Mouse (Mus musculus) CH12.LX (cell line): Measurements from ENCODE around the gene Bid. TPM values are rescaled to one million over a fixed set of nuclear protein-coding genes. Genes with fewer than 3 reads are reported as not detected.

Source experiments
- DNase-seq: peaks from one replicate; pipeline ENCODE4 v3.0.0-alpha.2; 2013; ENCODE audit errors: extremely low read depth
- H3K27ac ChIP-seq: 2 replicates; pipeline ENCODE4 v1.5.1; 2012; ENCODE audit warnings: low read depth, mild to moderate bottlenecking, control low read depth, moderate library complexity; ENCODE audit not compliant: insufficient read depth
- H3K27me3 ChIP-seq: replicated peaks from 2 replicates; pipeline ENCODE3; 2012; ENCODE audit warnings: inconsistent platforms
- H3K36me3 ChIP-seq, 2 experiments: replicated peaks in 1 of 2; 2 replicates each; pipeline versions ENCODE3 to v1.6.1; 2012; ENCODE audit warnings: inconsistent platforms in 1 of 2, low read length in 1 of 2, mild to moderate bottlenecking in 1 of 2, mixed read lengths in 1 of 2, moderate library complexity in 1 of 2; ENCODE audit not compliant: control insufficient read depth in 1 of 2, insufficient read depth in 1 of 2
- H3K4me1 ChIP-seq, 2 experiments: 2 replicates each; pipeline ENCODE4 v1.6.1; 2012; ENCODE audit warnings: inconsistent platforms in 1 of 2, moderate library complexity in 1 of 2; ENCODE audit not compliant: insufficient read depth in 2 of 2, control insufficient read depth in 1 of 2
- H3K4me2 ChIP-seq: 2 replicates; pipeline ENCODE4 v1.6.1; 2012; ENCODE audit warnings: low read depth, mild to moderate bottlenecking, control low read depth; ENCODE audit not compliant: poor library complexity, insufficient read depth, severe bottlenecking
- H3K4me3 ChIP-seq, 3 experiments: fragments of 150-350 bp in 1 of 3; sonication (generic) in 1 of 3; replicated peaks in 1 of 3; 2 replicates each; pipeline versions ENCODE3 to v1.5.1; 2011 to 2012; ENCODE audit warnings: low read depth in 2 of 3, low read length in 2 of 3, mild to moderate bottlenecking in 2 of 3, moderate library complexity in 2 of 3, control low read depth in 1 of 3, improper control_type of control experiment in 1 of 3, inconsistent platforms in 1 of 3, mixed read lengths in 1 of 3; ENCODE audit not compliant: poor library complexity in 1 of 3
- H3K79me2 ChIP-seq: replicated peaks from 2 replicates; pipeline ENCODE4 v1.6.1; 2012; ENCODE audit warnings: mild to moderate bottlenecking, moderate library complexity; ENCODE audit not compliant: control insufficient read depth, poor library complexity, insufficient read depth, severe bottlenecking; ENCODE audit errors: extremely low read depth
- H3K9ac ChIP-seq: 2 replicates; pipeline ENCODE4 v1.6.1; 2012; ENCODE audit warnings: low read depth, mild to moderate bottlenecking, control low read depth, moderate library complexity; ENCODE audit not compliant: insufficient read depth
- H3K9me3 ChIP-seq: replicated peaks from 2 replicates; pipeline ENCODE3; 2012; ENCODE audit warnings: low read length, inconsistent platforms, mixed read lengths
- BHLHE40 ChIP-seq: IDR thresholded peaks from 2 replicates; pipeline ENCODE4 v1.6.1; 2011; ENCODE audit warnings: mild to moderate bottlenecking, low read depth, low read length, improper control_type of control experiment
- CHD1 ChIP-seq: IDR thresholded peaks from 2 replicates; pipeline ENCODE4 v1.6.1; 2012; ENCODE audit warnings: low read depth, low read length, improper control_type of control experiment, inconsistent platforms
- CHD2 ChIP-seq: IDR thresholded peaks from 2 replicates; pipeline ENCODE4 v1.6.1; 2011; ENCODE audit warnings: low read length, improper control_type of control experiment
- CTCF ChIP-seq, 2 experiments: IDR thresholded peaks in 1 of 2; conservative IDR thresholded peaks in 1 of 2; 2 replicates each; pipeline ENCODE4 v1.5.1; 2011 to 2012; ENCODE audit warnings: low read depth in 2 of 2, low read length in 2 of 2, improper control_type of control experiment in 1 of 2, inconsistent platforms in 1 of 2, mild to moderate bottlenecking in 1 of 2, moderate library complexity in 1 of 2
- E2F4 ChIP-seq: IDR thresholded peaks from 2 replicates; pipeline ENCODE4 v1.6.1; 2011; ENCODE audit warnings: low read depth, low read length, improper control_type of control experiment; ENCODE audit not compliant: insufficient replicate concordance
- ELF1 ChIP-seq: IDR thresholded peaks from 2 replicates; pipeline ENCODE4 v1.6.1; 2014; ENCODE audit warnings: low read depth, mild to moderate bottlenecking, inconsistent platforms, low read length, improper control_type of control experiment
- EP300 ChIP-seq: IDR thresholded peaks from 2 replicates; pipeline ENCODE4 v1.6.1; 2011; ENCODE audit warnings: low read length, improper control_type of control experiment
- ETS1 ChIP-seq: conservative IDR thresholded peaks from 2 replicates; pipeline ENCODE4 v1.6.1; 2012; ENCODE audit warnings: low read depth, mild to moderate bottlenecking, inconsistent platforms, low read length, improper control_type of control experiment, moderate library complexity
- GABPA ChIP-seq: IDR thresholded peaks from 2 replicates; pipeline ENCODE4 v1.6.1; 2012; ENCODE audit warnings: low read depth, low read length, improper control_type of control experiment, inconsistent platforms; ENCODE audit not compliant: insufficient replicate concordance
- HCFC1 ChIP-seq: IDR thresholded peaks from 2 replicates; pipeline ENCODE4 v1.6.1; 2012; ENCODE audit warnings: low read depth, mild to moderate bottlenecking, inconsistent platforms, low read length, improper control_type of control experiment
- IRF4 ChIP-seq: IDR thresholded peaks from 2 replicates; pipeline ENCODE4 v1.6.1; 2014; ENCODE audit warnings: low read depth, mild to moderate bottlenecking, inconsistent platforms, low read length, improper control_type of control experiment
- JUN ChIP-seq: IDR thresholded peaks from 2 replicates; pipeline ENCODE4 v1.6.1; 2011; ENCODE audit warnings: low read depth, mild to moderate bottlenecking, low read length, improper control_type of control experiment, moderate library complexity; ENCODE audit not compliant: insufficient read depth
- JUND ChIP-seq: conservative IDR thresholded peaks from 2 replicates; pipeline ENCODE4 v1.6.1; 2011; ENCODE audit warnings: low read depth, low read length, improper control_type of control experiment
- KAT2A ChIP-seq: IDR thresholded peaks from 2 replicates; pipeline ENCODE4 v1.6.1; 2012; ENCODE audit warnings: low read length, improper control_type of control experiment, inconsistent platforms; ENCODE audit not compliant: insufficient replicate concordance
- MAFK ChIP-seq: IDR thresholded peaks from 2 replicates; pipeline ENCODE4 v1.6.1; 2011; ENCODE audit warnings: low read length, improper control_type of control experiment; ENCODE audit not compliant: insufficient replicate concordance
- MAX ChIP-seq: IDR thresholded peaks from 2 replicates; pipeline ENCODE4 v1.6.1; 2011; ENCODE audit warnings: low read length, improper control_type of control experiment
- MAZ ChIP-seq: IDR thresholded peaks from 2 replicates; pipeline ENCODE4 v1.6.1; 2012; ENCODE audit warnings: low read depth, mild to moderate bottlenecking, inconsistent platforms, low read length, improper control_type of control experiment, moderate library complexity
- MEF2A ChIP-seq: IDR thresholded peaks from 2 replicates; pipeline ENCODE4 v1.6.1; 2014; ENCODE audit warnings: low read depth, mild to moderate bottlenecking, inconsistent platforms, low read length, improper control_type of control experiment, borderline replicate concordance
- MXI1 ChIP-seq: IDR thresholded peaks from 2 replicates; pipeline ENCODE4 v1.6.1; 2011; ENCODE audit warnings: mild to moderate bottlenecking, low read depth, low read length, improper control_type of control experiment
- NELFE ChIP-seq: IDR thresholded peaks from 2 replicates; pipeline ENCODE4 v1.6.1; 2011; ENCODE audit warnings: low read depth, low read length, improper control_type of control experiment
- NRF1 ChIP-seq: IDR thresholded peaks from 2 replicates; pipeline ENCODE4 v1.6.1; 2014; ENCODE audit warnings: low read depth, mild to moderate bottlenecking, inconsistent platforms, low read length, improper control_type of control experiment, moderate library complexity
- PAX5 ChIP-seq: IDR thresholded peaks from 2 replicates; pipeline ENCODE4 v1.6.1; 2012; ENCODE audit warnings: low read length, inconsistent platforms, mixed read lengths
- POLR2A ChIP-seq: IDR thresholded peaks from 2 replicates; pipeline ENCODE4 v1.6.1; 2011; ENCODE audit warnings: low read depth, mild to moderate bottlenecking, improper control_type of control experiment, low read length
- POLR2AphosphoS2 ChIP-seq: IDR thresholded peaks from 2 replicates; pipeline ENCODE4 v1.6.1; 2011; ENCODE audit warnings: low read depth, low read length, improper control_type of control experiment
- RAD21 ChIP-seq: IDR thresholded peaks from 2 replicates; pipeline ENCODE4 v1.6.1; 2011; ENCODE audit warnings: low read depth, mild to moderate bottlenecking, low read length, improper control_type of control experiment, moderate library complexity
- RCOR1 ChIP-seq: conservative IDR thresholded peaks from 2 replicates; pipeline ENCODE4 v1.6.1; 2012; ENCODE audit warnings: low read depth, mild to moderate bottlenecking, inconsistent platforms, low read length, improper control_type of control experiment
- SIN3A ChIP-seq: IDR thresholded peaks from 2 replicates; pipeline ENCODE4 v1.6.1; 2012; ENCODE audit warnings: low read length, improper control_type of control experiment, inconsistent platforms
- SMC3 ChIP-seq: IDR thresholded peaks from 2 replicates; pipeline ENCODE4 v1.6.1; 2011; ENCODE audit warnings: low read depth, low read length, improper control_type of control experiment
- TBP ChIP-seq: conservative IDR thresholded peaks from 2 replicates; pipeline ENCODE4 v1.6.1; 2011; ENCODE audit warnings: low read depth, low read length, improper control_type of control experiment
- TCF12 ChIP-seq: IDR thresholded peaks from 2 replicates; pipeline ENCODE4 v1.6.1; 2014; ENCODE audit warnings: low read depth, mild to moderate bottlenecking, inconsistent platforms, low read length, improper control_type of control experiment
- UBTF ChIP-seq: IDR thresholded peaks from 2 replicates; pipeline ENCODE4 v1.6.1; 2012; ENCODE audit warnings: low read depth, mild to moderate bottlenecking, inconsistent platforms, low read length, improper control_type of control experiment, moderate library complexity
- USF1 ChIP-seq: IDR thresholded peaks from 2 replicates; pipeline ENCODE4 v1.6.1; 2014; ENCODE audit warnings: low read depth, mild to moderate bottlenecking, inconsistent platforms, low read length, improper control_type of control experiment
- USF2 ChIP-seq: conservative IDR thresholded peaks from 2 replicates; pipeline ENCODE4 v1.6.1; 2011; ENCODE audit warnings: low read depth, low read length, improper control_type of control experiment
- ZC3H11A ChIP-seq: IDR thresholded peaks from 2 replicates; pipeline ENCODE4 v1.6.1; 2012; ENCODE audit warnings: low read depth, mild to moderate bottlenecking, inconsistent platforms, low read length, improper control_type of control experiment
- ZKSCAN1 ChIP-seq: IDR thresholded peaks from 2 replicates; pipeline ENCODE4 v1.6.1; 2012; ENCODE audit warnings: low read depth, inconsistent platforms, low read length, improper control_type of control experiment, borderline replicate concordance
- ZMIZ1 ChIP-seq: IDR thresholded peaks from 2 replicates; pipeline ENCODE4 v1.6.1; 2012; ENCODE audit warnings: low read depth, mild to moderate bottlenecking, inconsistent platforms, low read length, improper control_type of control experiment
- ZNF384 ChIP-seq: IDR thresholded peaks from 2 replicates; pipeline ENCODE4 v1.6.1; 2012; ENCODE audit warnings: low read depth, low read length, improper control_type of control experiment, inconsistent platforms
- dilution Hi-C: fragments of 300-500 bp; cut with MboI; formaldehyde crosslinking; loops from 2 replicates; pipeline ENCODE4 v1.14.3; 2020; ENCODE audit warnings: low sequenced_read_pairs; ENCODE audit not compliant: extremely low pct_unique_long_range_greater_than_20kb, extremely low pct_ligation_motif_present
- in situ Hi-C: fragments of 300-500 bp; cut with MboI; formaldehyde crosslinking; loops from 3 replicates; pipeline ENCODE4 v1.14.3; 2019; ENCODE audit warnings: low sequenced_read_pairs, low pct_ligation_motif_present, low pct_unique_long_range_greater_than_20kb, mixed read lengths
- polyA plus RNA-seq: library from polyadenylated mRNA; unstranded; fragments of >175 nt; gene quantifications from 2 replicates; pipeline ENCODE4 v1.2.1, GENCODE M21; 2012; ENCODE audit warnings: low read depth; ENCODE audit not compliant: insufficient read length
- total RNA-seq, 2 experiments: library from RNA; depleted of rRNA; stranded (reverse); fragments of 300-350 nt in 1 of 2; fragments of >200 nt in 1 of 2; gene quantifications; 2 replicates each; pipeline ENCODE4 v1.2.3; 2012 to 2014

Gene Bid
- total and polyA plus RNA-seq, 3 experiments: 102 to 148 (median 144) TPM

DNA sequence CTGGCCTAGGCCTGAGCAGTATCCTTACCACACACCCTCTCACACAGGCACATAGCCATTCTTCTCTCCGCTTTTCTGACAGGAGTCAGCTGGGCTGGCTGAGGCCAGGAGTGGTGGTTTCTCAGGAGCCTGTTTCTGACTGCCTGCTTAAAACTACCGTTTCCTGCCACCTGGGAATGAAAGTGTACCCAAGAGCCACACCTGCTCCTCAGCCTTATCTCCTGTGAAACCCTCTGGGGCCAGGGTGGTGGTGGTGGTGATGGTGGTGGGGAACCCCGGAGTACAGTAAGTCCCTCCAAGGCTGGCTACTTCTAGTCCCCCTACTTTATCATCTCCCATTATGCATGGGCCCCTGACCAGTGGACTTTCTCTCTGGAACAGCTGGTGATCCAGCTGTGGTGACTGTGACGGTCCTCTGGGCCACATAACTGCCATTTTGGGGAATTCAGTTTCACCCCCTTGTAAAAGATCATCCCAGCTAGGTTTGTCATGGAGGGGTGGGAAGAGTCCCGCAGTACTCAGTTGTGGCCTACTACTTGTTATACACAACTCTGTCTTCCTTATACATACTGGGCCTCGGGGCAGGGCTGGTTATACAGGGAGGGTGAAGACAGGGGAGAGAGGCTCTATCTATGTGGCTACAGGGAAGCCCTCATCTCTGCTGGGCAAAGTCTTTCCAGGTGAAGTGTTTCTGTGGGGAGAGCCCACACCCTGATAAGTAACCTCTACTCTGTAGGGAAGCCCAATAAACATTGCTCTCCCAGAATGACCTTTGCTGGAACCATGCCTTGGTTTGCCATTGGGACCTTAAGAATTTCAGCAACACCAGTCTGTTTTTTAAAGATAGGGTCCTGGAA, 14.0 kb upstream of the Bid start:
- Histone ChIP-seq H3K79me2 (no peaks in the 10 kb centered on the region), H3K9ac (0 out of 2 replicates have a peak overlapping the region, but pooled peaks have one; percentile 17), H3K27ac (peak overlapping the region; percentile 87), H3K9me3 (no peaks in the 10 kb centered on the region), H3K36me3 (peaks cover 0 to 16% of the 10 kb centered on the region in 2 experiments), H3K4me3 (peak overlapping the region in 2 of 3 experiments; percentile 25 to 33), H3K4me1 (peaks cover 61 to 97% of the 10 kb centered on the region in 2 experiments), H3K27me3 (no peaks in the 10 kb centered on the region), H3K4me2 (peak overlapping the region; percentile 8; the same call in 1 of the 2 replicates)
- DNase-seq: peak; percentile 82
- in situ Hi-C loops: no loop called here
- dilution Hi-C loops: no loop called here
- no peak for TF ChIP-seq PAX5
- peak; percentile 83 for TF ChIP-seq BHLHE40
- TF ChIP-seq GABPA: no peak
- TF ChIP-seq EP300: peak; percentile 89
- no peak for TF ChIP-seq USF1
- no peak for TF ChIP-seq HCFC1
- no peak for TF ChIP-seq ZC3H11A
- TF ChIP-seq ZKSCAN1: no peak
- no peak for TF ChIP-seq ZNF384
- TF ChIP-seq KAT2A: 0 out of 2 replicates have a peak, but pooled peaks have one; percentile 36
- TF ChIP-seq SMC3: no peak; the same call in 1 of the 2 replicates
- TF ChIP-seq E2F4: no peak
- TF ChIP-seq JUN: no peak
- TF ChIP-seq MXI1: no peak
- TF ChIP-seq RAD21: no peak; the same call in 1 of the 2 replicates
- TF ChIP-seq ELF1: peak; percentile 44; the same call in 1 of the 2 replicates
- peak; percentile 81 for TF ChIP-seq CHD2
- peak; percentile 45; the same call in 1 of the 2 replicates for TF ChIP-seq NRF1
- peak; percentile 85 for TF ChIP-seq MEF2A
- no peak; the same call in 1 of the 2 replicates for TF ChIP-seq TBP
- no peak for TF ChIP-seq CTCF (conservative IDR thresholded peaks at IDR 0.05 in 1 of 2, IDR thresholded peaks at IDR 0.05 in 1 of 2; ENCODE audit: low read depth in 2 of 2, low read length in 2 of 2)
- TF ChIP-seq ETS1: peak; percentile 94
- no peak for TF ChIP-seq USF2
- TF ChIP-seq NELFE: 0 out of 2 replicates have a peak, but pooled peaks have one; percentile 28
- peak; percentile 57; the same call in 1 of the 2 replicates for TF ChIP-seq CHD1
- no peak; the same call in none of the 2 replicates for TF ChIP-seq IRF4
- 0 out of 2 replicates have a peak, but pooled peaks have one; percentile 49 for TF ChIP-seq MAFK
- 0 out of 2 replicates have a peak, but pooled peaks have one; percentile 27 for TF ChIP-seq MAX
- peak; percentile 51 for TF ChIP-seq POLR2A
- TF ChIP-seq SIN3A: peak; percentile 81; the same call in 1 of the 2 replicates
- TF ChIP-seq JUND: 0 out of 2 replicates have a peak, but pooled peaks have one; percentile 33
- peak; percentile 99 for TF ChIP-seq TCF12
- peak; percentile 89 for TF ChIP-seq RCOR1
- TF ChIP-seq POLR2AphosphoS2: no peak; the same call in 1 of the 2 replicates
- TF ChIP-seq ZMIZ1: no peak
- TF ChIP-seq MAZ: no peak
- no peak for TF ChIP-seq UBTF
